Mouse (Mus musculus) thymus, adult 2 months (tissue): ENCODE results near the gene Vti1a. TPM values are rescaled to one million over a fixed set of nuclear protein-coding genes. Genes with fewer than 3 reads are reported as not detected.

Experiments used
- DNase-seq: peaks from one replicate; pipeline ENCODE4 v3.0.0; 2021
- H3K27ac ChIP-seq: fragments of 200-500 bp; 2 replicates; pipeline ENCODE4 v1.5.1; 2012; ENCODE audit warnings: low read length, control low read depth; ENCODE audit not compliant: control insufficient read depth, insufficient read depth
- H3K27me3 ChIP-seq: fragments of 200-500 bp; 2 replicates; pipeline ENCODE4 v1.6.1; 2012; ENCODE audit warnings: mild to moderate bottlenecking, low read length, moderate library complexity, mixed read lengths; ENCODE audit not compliant: control insufficient read depth, insufficient read depth
- H3K36me3 ChIP-seq: fragments of 200-500 bp; 2 replicates; pipeline ENCODE4 v1.6.1; 2012; ENCODE audit warnings: mild to moderate bottlenecking, low read length, moderate library complexity; ENCODE audit not compliant: control insufficient read depth, insufficient read depth
- H3K4me1 ChIP-seq: fragments of 200-500 bp; replicated peaks from 2 replicates; pipeline ENCODE4 v1.6.1; 2012; ENCODE audit warnings: low read length; ENCODE audit not compliant: control insufficient read depth, insufficient read depth
- H3K4me3 ChIP-seq: fragments of 200-500 bp; 2 replicates; pipeline ENCODE4 v1.5.1; 2012; ENCODE audit warnings: mild to moderate bottlenecking, low read length, control low read depth, moderate library complexity; ENCODE audit not compliant: control insufficient read depth, insufficient read depth
- CTCF ChIP-seq: fragments of 200-500 bp; IDR thresholded peaks from 2 replicates; pipeline ENCODE4 v1.5.1; 2012; ENCODE audit warnings: mild to moderate bottlenecking, control low read depth, low read length, moderate library complexity, borderline replicate concordance; ENCODE audit not compliant: control insufficient read depth, poor library complexity, insufficient read depth; ENCODE audit errors: extremely low read depth
- POLR2A ChIP-seq: fragments of 200-500 bp; IDR thresholded peaks from 2 replicates; pipeline ENCODE4 v1.6.1; 2012; ENCODE audit warnings: mild to moderate bottlenecking, low read length, control low read depth, moderate library complexity; ENCODE audit not compliant: control insufficient read depth, poor library complexity, insufficient read depth; ENCODE audit errors: extremely low read depth
- WGBS: fragments of 180-500 bp; shearing (Covaris S2); methylation state at CpG from one replicate; pipeline ENCODE4 v1.1.7; 2018; 5-methylcytosine and 5-hydroxymethylcytosine counted together
- polyA plus RNA-seq: library from polyadenylated mRNA; depleted of rRNA; stranded (reverse); fragments of >200 nt; gene quantifications from 2 replicates; pipeline ENCODE4 v1.2.3, GENCODE M21; 2012

The Vti1a gene
- polyA plus RNA-seq, 1 experiment, result 15.4 TPM

GRCm38 (mm10) chr19:55565523-55566369 lies 249.7 kb downstream of the Vti1a start:
- 62% methylated on average over 6 of the region's 6 CpGs for WGBS
- Histone ChIP-seq H3K4me3 (no peak overlapping the region), H3K27ac (no peak overlapping the region), H3K4me1 (no peaks in the 10 kb centered on the region), H3K27me3 (no peaks in the 10 kb centered on the region), H3K36me3 (no peaks in the 10 kb centered on the region)
- DNase-seq, result no peak
- TF ChIP-seq POLR2A (no peak), CTCF (no peak)

GRCm38 (mm10) chr19:55569114-55569513 lies 253.0 kb downstream of the Vti1a start:
- 92% methylated on average over 7 of the region's 7 CpGs for WGBS
- H3K27me3 ChIP-seq, result no peaks in the 10 kb centered on the region
- no peaks in the 10 kb centered on the region for H3K4me1 ChIP-seq
- TF ChIP-seq CTCF (no peak), POLR2A (no peak)
- no peak for DNase-seq
- H3K4me3 ChIP-seq, result no peak overlapping the region
- H3K36me3 ChIP-seq, result no peaks in the 10 kb centered on the region
- H3K27ac ChIP-seq, result no peak overlapping the region

- H3K27ac ChIP-seq, result no peak overlapping the region
- no peaks in the 10 kb centered on the region for H3K36me3 ChIP-seq
- H3K4me3 ChIP-seq, result no peak overlapping the region
- 50% methylated on average over 12 of the region's 12 CpGs for WGBS
- TF ChIP-seq POLR2A, result no peak
- TF ChIP-seq CTCF, result no peak
- no peaks in the 10 kb centered on the region for H3K27me3 ChIP-seq
- DNase-seq, result no peak
- no peaks in the 10 kb centered on the region for H3K4me1 ChIP-seq
These were observed 253.8 kb downstream of the Vti1a start for GRCm38 (mm10) chr19:55569894-55570293.

GRCm38 (mm10) chr19:55570520-55571296 lies 254.6 kb downstream of the Vti1a start:
- 93% methylated on average over 9 of the region's 9 CpGs for WGBS
- H3K27ac ChIP-seq, result no peak overlapping the region

GRCm38 (mm10) chr19:55571486-55571885 lies 255.4 kb downstream of the Vti1a start:
- Histone ChIP-seq H3K27me3 (no peaks in the 10 kb centered on the region), H3K27ac (no peak overlapping the region), H3K4me3 (no peak overlapping the region), H3K4me1 (no peaks in the 10 kb centered on the region), H3K36me3 (no peaks in the 10 kb centered on the region)
- no peak for TF ChIP-seq CTCF
- no peak for TF ChIP-seq POLR2A
- DNase-seq, result no peak
- 85% methylated on average over 8 of the region's 8 CpGs for WGBS

More at GRCm38 (mm10) chr19:55570520-55571296, 254.6 kb downstream of the Vti1a start:
- no peak for DNase-seq
- Histone ChIP-seq H3K4me1 (no peaks in the 10 kb centered on the region), H3K27me3 (no peaks in the 10 kb centered on the region), H3K36me3 (no peaks in the 10 kb centered on the region), H3K4me3 (no peak overlapping the region)
- TF ChIP-seq CTCF (no peak), POLR2A (no peak)

GRCm38 (mm10) chr19:55577306-55578042 lies 261.4 kb downstream of the Vti1a start:
- Histone ChIP-seq H3K36me3 (no peaks in the 10 kb centered on the region), H3K27ac (no peak overlapping the region), H3K4me3 (no peak overlapping the region), H3K27me3 (no peaks in the 10 kb centered on the region), H3K4me1 (no peaks in the 10 kb centered on the region)
- DNase-seq, result no peak
- TF ChIP-seq CTCF (no peak), POLR2A (no peak)
- 83% methylated on average over 25 of the region's 25 CpGs for WGBS
